Mouse (Mus musculus) heart, postnatal 0 days (tissue): Measurements from ENCODE around the gene Cntnap1.

Experiments used
- CTCF ChIP-seq: IDR thresholded peaks from 2 replicates; pipeline ENCODE4 v1.5.1; 2016; ENCODE audit warnings: antibody characterized with exemption, control low read depth, low read depth
- EP300 ChIP-seq: IDR thresholded peaks from 2 replicates; pipeline ENCODE4 v1.6.1; 2016; ENCODE audit warnings: antibody characterized with exemption, low read depth

- TF ChIP-seq CTCF (peak; percentile 84), EP300 (no peak)
Observed at GRCm38 (mm10) chr11:101180846-101181740, 10.8 kb downstream of the Cntnap1 start.
